Mouse (Mus musculus): Measurements from ENCODE around the gene Wdr25. TPM values are rescaled to one million over a fixed set of nuclear protein-coding genes. Genes with fewer than 3 reads are reported as not detected.

Gene Wdr25
- polyA plus RNA-seq, 1 experiment from 2014 or later: 11.7 TPM

DNA sequence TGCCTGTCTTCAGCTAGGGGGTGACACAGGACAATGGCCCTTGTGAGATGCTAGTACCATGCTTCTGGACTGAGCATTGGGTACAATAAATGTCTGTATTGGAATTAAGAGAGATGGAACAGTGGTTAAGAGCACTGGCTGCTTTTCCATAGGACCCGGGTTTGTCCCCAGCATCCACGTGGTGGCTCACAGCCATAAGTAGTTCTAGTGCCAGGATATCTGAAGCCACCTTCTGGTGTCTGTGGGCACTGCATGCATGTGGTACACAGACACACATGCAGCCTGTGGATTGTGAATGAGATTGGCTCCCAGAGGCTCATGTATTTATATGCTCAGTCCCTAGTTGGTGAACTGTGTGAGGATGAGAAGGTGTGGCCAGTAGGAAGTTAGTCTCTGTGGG is 23.9 kb upstream of the Wdr25 start:
- Histone ChIP-seq H3K9ac (no peak overlapping the region), H3K27ac (no peak overlapping the region), H3K9me3 (replicated peaks) (no peaks in the 10 kb centered on the region), H3K4me1 (no peaks in the 10 kb centered on the region), H3K36me3 (peaks cover 89% of the 10 kb centered on the region), H3K4me3 (replicated peaks) (no peak overlapping the region), H3K4me2 (no peak overlapping the region), H3K27me3 (no peaks in the 10 kb centered on the region)
- no peak for ATAC-seq (replicated peaks; ENCODE audit: low FRiP score)
- 89% methylated on average over 2 of the region's 2 CpGs for WGBS

DNA sequence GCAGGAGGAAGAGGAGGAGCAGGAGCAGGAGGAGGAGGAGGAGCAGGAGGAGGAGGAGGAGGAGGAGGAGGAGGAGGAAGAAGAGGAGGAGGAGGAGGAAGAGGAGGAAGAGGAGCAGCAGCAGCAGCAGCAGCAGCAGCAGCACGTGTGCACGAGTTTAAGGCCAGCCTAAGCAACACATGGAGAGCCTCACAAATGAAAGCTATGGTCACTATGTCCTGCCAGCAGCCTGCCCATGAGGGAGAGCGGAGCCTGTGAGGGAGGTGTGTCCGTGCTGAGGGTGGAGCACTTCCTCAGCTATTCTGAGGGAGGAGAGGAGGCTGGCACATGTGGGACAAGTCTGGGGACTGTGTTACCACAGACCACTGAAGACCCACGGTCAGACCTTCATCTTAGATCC is 20.3 kb upstream of the Wdr25 start:
- WGBS: 71% methylated on average over 5 of the region's 5 CpGs
- no peak overlapping the region for H3K27ac ChIP-seq
- no peak overlapping the region for H3K9ac ChIP-seq
- no peaks in the 10 kb centered on the region for H3K27me3 ChIP-seq
- H3K36me3 ChIP-seq: peaks cover 88% of the 10 kb centered on the region
- H3K4me2 ChIP-seq: no peak overlapping the region
- no peak for ATAC-seq (replicated peaks; ENCODE audit: low FRiP score)
- no peak overlapping the region for H3K4me3 ChIP-seq (replicated peaks)
- no peaks in the 10 kb centered on the region for H3K4me1 ChIP-seq
- no peaks in the 10 kb centered on the region for H3K9me3 ChIP-seq (replicated peaks)

DNA sequence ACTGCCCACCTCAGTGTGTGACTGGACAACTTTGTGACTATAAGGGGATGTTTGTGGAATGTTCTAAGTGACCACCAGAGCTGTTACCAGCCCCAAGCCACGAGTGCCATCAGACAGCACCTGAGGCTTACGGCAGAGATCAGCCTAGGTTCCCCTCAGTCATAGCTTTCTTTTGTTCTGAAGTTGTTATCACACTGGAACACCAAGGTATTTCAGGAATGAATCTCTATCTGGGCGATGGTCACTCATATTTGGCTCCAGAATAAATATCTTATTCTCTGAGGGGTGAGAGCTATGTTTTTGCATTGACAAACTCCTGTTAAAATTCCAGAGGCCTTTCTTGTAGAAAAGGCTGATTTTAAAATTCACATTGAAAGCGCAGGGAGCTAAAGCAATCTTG is 14.3 kb upstream of the Wdr25 start:
- Histone ChIP-seq H3K9ac (no peak overlapping the region), H3K9me3 (replicated peaks) (no peaks in the 10 kb centered on the region), H3K4me3 (replicated peaks) (no peak overlapping the region), H3K27me3 (no peaks in the 10 kb centered on the region), H3K4me2 (no peak overlapping the region), H3K4me1 (no peaks in the 10 kb centered on the region), H3K36me3 (peaks cover 93% of the 10 kb centered on the region), H3K27ac (no peak overlapping the region)
- no peak for ATAC-seq (replicated peaks; ENCODE audit: low FRiP score)
- 86% methylated on average over 4 of the region's 4 CpGs for WGBS

DNA sequence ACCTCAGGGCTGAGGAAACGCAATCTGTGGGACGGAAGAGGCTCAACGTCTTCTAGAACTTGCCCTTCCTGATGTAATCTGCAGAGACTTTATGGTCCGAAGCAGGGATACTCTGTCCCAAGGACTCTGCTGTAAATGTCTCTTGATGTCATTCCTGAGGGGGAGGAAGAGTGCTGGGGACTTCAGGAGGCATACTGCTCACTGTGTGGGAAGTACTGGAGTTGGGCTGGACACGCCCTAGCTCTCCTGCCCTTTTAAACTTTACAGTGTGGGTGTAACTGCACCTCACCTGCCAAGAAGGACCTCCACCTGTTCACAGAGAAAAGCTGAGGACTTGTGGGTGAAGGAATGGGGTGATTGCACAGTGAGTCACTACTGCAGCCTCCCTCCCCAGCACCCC is 12.8 kb upstream of the Wdr25 start:
- no peaks in the 10 kb centered on the region for H3K9me3 ChIP-seq (replicated peaks)
- H3K27ac ChIP-seq: no peak overlapping the region
- H3K36me3 ChIP-seq: peaks cover 93% of the 10 kb centered on the region
- H3K4me1 ChIP-seq: no peaks in the 10 kb centered on the region
- H3K4me2 ChIP-seq: no peak overlapping the region
- H3K27me3 ChIP-seq: no peaks in the 10 kb centered on the region
- WGBS: 62% methylated on average over 5 of the region's 5 CpGs
- H3K9ac ChIP-seq: no peak overlapping the region
- ATAC-seq (replicated peaks; ENCODE audit: low FRiP score): peak; percentile 67; the same call in 1 of the 2 replicates
- H3K4me3 ChIP-seq (replicated peaks): no peak overlapping the region

DNA sequence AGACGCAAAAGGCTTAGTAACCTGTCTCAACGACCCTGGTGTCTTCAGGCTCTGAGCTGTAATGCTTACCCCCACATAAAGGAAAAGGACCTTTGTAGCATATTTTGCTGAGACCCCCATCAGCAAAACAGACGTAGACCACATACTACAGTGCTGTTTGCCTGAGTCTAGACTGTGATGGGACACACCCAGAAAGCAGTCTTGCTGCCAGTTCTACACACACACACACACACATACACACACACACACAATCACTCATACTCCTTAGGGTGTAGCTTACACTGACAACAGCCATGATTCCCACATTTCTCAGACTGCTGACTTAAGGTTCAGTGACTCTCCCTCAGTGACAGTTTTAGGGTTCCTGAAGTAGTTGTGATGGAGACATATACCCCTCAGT is 12.2 kb upstream of the Wdr25 start:
- Histone ChIP-seq H3K27me3 (no peaks in the 10 kb centered on the region), H3K4me3 (replicated peaks) (no peak overlapping the region), H3K9me3 (replicated peaks) (no peaks in the 10 kb centered on the region), H3K36me3 (peaks cover 93% of the 10 kb centered on the region), H3K27ac (no peak overlapping the region), H3K4me1 (no peaks in the 10 kb centered on the region), H3K9ac (no peak overlapping the region), H3K4me2 (no peak overlapping the region)
- no peak for ATAC-seq (replicated peaks; ENCODE audit: low FRiP score)
- WGBS: 85% methylated on average over 3 of the region's 3 CpGs

DNA sequence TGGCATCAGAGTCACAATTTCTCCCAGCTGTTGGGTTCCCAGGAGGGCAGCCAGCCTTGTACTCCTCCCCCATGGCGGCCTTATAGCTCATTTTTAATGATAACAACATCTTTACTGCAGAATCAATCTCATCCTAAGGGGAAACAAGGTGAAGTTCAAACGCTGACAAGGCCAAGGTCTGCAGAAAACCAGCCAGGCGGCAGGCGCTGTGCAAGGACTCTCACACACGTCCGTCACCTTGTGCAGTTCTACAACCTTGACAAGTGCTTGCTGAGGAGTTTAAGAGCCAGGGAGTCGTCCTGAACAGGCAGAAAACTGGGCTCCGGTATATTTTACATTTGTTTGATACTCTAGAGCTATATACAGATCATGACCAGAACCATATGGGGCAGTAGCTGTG is 10.7 kb upstream of the Wdr25 start:
- Histone ChIP-seq H3K4me2 (no peak overlapping the region), H3K27me3 (no peaks in the 10 kb centered on the region), H3K4me1 (no peaks in the 10 kb centered on the region), H3K4me3 (replicated peaks) (no peak overlapping the region), H3K36me3 (peaks cover 97% of the 10 kb centered on the region), H3K9me3 (replicated peaks) (no peaks in the 10 kb centered on the region), H3K27ac (no peak overlapping the region), H3K9ac (no peak overlapping the region)
- ATAC-seq (replicated peaks; ENCODE audit: low FRiP score): no peak
- WGBS: 87% methylated on average over 8 of the region's 8 CpGs

DNA sequence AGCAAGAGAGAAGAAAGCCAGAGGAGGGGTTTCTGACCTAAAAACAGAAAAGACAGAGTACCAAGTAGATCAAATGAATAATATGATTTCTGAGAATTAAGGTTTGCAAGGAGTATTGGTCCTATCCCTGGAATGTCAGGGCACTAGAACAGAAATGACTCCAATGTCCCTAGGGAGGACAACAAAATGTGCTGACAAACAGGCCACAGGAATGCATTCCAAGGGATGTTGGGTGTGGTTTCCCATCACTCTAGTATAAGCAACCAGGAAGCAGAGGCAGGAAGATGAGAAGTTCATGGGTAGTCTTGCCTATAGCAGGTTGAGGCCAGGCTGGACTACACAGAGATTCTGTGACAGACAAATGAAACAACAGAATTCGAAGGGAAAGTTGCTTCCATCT is 7.5 kb upstream of the Wdr25 start:
- Histone ChIP-seq H3K27ac (no peak overlapping the region), H3K36me3 (peaks cover 94% of the 10 kb centered on the region), H3K4me3 (replicated peaks) (no peak overlapping the region), H3K4me1 (no peaks in the 10 kb centered on the region), H3K4me2 (no peak overlapping the region), H3K9me3 (replicated peaks) (no peaks in the 10 kb centered on the region), H3K27me3 (no peaks in the 10 kb centered on the region), H3K9ac (no peak overlapping the region)
- ATAC-seq (replicated peaks; ENCODE audit: low FRiP score): no peak
- WGBS: 82% methylated on average over 1 of the region's 1 CpGs

DNA sequence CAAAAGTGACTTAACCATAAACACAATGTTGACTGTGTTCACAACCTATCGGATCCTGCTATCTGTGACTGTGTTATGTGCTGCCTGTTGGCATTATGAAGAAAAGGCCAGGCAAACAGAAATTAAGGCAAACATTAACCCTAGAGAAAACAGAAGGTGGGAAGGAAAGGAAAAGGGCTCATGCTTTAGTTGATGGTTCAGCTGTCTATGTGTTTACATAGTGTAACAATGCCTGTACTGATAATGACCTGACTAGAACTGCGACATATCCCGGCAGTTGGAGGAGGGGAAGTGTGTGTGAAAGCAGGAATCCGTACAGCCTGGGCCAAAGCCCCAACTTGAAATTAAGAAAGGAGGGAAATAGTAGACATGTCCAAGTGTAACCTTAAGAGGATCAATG is 6.4 kb upstream of the Wdr25 start:
- Histone ChIP-seq H3K4me2 (no peak overlapping the region), H3K27me3 (no peaks in the 10 kb centered on the region), H3K4me1 (no peaks in the 10 kb centered on the region), H3K9ac (no peak overlapping the region), H3K36me3 (peaks cover 89% of the 10 kb centered on the region), H3K4me3 (replicated peaks) (no peak overlapping the region), H3K27ac (no peak overlapping the region), H3K9me3 (replicated peaks) (no peaks in the 10 kb centered on the region)
- 82% methylated on average over 4 of the region's 4 CpGs for WGBS
- ATAC-seq (replicated peaks; ENCODE audit: low FRiP score): no peak

DNA sequence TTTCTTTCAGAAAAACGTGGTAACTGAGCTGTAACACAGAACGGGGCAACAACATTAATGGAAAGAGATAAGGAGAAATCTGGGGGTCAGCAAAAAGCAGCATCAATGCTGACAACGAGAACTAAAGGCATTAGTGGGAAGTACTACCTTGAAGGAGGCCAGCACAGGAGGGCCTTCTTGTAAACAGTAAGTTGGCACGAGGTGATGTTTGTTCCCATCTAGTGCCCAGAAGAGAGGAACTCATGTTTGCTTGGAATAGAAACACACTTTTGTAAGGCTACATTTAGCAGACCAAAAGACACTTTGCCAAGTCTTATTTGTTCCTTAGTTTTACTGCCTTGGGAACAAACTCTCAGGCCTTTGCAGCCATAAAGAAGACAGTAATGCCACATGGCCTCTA is 4.8 kb upstream of the Wdr25 start:
- 63% methylated on average over 4 of the region's 4 CpGs for WGBS
- no peak for ATAC-seq (replicated peaks; ENCODE audit: low FRiP score)
- no peak overlapping the region for H3K4me3 ChIP-seq (replicated peaks)

DNA sequence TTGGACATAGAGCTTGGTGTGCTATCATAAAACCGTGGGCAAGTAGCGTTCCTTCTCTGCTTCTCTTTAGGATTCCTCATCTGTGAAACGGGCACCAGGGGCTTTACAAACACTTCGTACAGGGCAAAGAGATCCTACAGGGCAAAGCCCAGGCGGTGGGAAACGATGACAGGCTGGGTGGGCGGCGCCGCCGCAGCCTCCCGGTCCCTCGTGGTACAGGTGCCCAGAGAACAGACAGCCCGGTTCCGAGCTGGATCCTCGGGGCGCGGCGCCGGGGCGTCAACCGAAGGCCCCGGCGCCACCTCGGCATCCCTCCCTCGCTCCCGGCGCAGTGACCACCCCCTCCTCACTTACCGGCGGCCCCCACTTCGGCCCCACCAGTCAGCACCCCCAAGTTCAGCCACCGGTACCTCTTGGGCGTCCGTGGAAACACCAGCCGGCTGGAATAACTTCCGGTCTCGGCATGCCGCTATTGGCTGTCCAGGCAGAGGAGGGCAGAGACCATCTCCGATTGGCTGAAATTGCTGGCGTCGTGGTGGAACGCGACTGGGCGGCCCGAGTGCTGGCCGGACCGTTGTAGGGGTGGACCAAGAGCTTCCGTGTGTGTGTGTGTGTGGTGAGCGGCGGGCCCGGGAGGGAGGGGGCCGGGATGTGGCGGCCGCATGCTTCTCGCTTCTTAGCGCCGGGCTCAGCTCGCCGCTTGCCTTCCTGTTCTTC is 442 bp downstream of the Wdr25 start, which contains the start of gene Wars:
TSS of gene Wars (minus strand) at position 460 of the 717 bp plus-strand sequence.
- H3K9me3 ChIP-seq (replicated peaks): no peaks in the 10 kb centered on the region
- WGBS: under 1% methylated on average over 57 of the region's 58 CpGs
- peak within 1 kb of the TSS; percentile 73 for H3K4me3 ChIP-seq (replicated peaks)
- ATAC-seq (replicated peaks; ENCODE audit: low FRiP score): peak; percentile 100
- H3K4me2 ChIP-seq: peak within 1 kb of the TSS; percentile 94
- peaks cover 22% of the 10 kb centered on the region for H3K4me1 ChIP-seq
- 0 out of 2 replicates have a peak within 1 kb of the TSS, but pooled peaks have one; percentile 22 for H3K27ac ChIP-seq
- no peaks in the 10 kb centered on the region for H3K27me3 ChIP-seq
- peaks cover 28% of the 10 kb centered on the region for H3K36me3 ChIP-seq
- peak within 1 kb of the TSS; percentile 67 for H3K9ac ChIP-seq

More for the DNA sequence above, 4.8 kb upstream of the Wdr25 start:
- Histone ChIP-seq H3K9ac (no peak overlapping the region), H3K27ac (no peak overlapping the region), H3K4me1 (peaks cover 14% of the 10 kb centered on the region), H3K9me3 (replicated peaks) (no peaks in the 10 kb centered on the region), H3K27me3 (no peaks in the 10 kb centered on the region), H3K36me3 (peaks cover 73% of the 10 kb centered on the region), H3K4me2 (no peak overlapping the region)

DNA sequence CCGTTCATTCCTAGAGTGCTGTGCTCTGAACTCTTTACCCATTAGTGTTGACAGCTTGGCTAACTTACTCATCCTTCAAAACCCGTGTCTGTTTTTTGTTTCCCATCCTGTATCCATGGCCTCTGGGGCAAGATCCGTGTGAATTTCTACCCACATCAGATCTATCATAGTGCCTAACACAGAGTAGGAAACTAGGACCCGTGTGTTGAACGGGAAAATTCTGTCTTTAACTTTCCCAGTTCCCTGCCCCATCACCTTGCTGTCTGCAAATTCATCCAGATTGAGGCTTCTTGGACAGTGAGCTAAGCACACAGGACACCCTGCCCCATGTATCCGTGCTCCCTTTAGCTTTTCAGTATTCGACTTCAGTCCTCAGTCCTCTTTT is 993 bp downstream of the Wdr25 start:
- Histone ChIP-seq H3K27ac (0 out of 2 replicates have a peak overlapping the region, but pooled peaks have one; percentile 22), H3K4me2 (peak overlapping the region; percentile 94), H3K9ac (peak overlapping the region; percentile 67), H3K4me1 (peaks cover 22% of the 10 kb centered on the region), H3K27me3 (no peaks in the 10 kb centered on the region), H3K4me3 (replicated peaks) (peak overlapping the region; percentile 73), H3K36me3 (peaks cover 24% of the 10 kb centered on the region), H3K9me3 (replicated peaks) (no peaks in the 10 kb centered on the region)
- peak; percentile 6; the same call in 1 of the 2 replicates for ATAC-seq (replicated peaks; ENCODE audit: low FRiP score)
- 3% methylated on average over 7 of the region's 7 CpGs for WGBS

DNA sequence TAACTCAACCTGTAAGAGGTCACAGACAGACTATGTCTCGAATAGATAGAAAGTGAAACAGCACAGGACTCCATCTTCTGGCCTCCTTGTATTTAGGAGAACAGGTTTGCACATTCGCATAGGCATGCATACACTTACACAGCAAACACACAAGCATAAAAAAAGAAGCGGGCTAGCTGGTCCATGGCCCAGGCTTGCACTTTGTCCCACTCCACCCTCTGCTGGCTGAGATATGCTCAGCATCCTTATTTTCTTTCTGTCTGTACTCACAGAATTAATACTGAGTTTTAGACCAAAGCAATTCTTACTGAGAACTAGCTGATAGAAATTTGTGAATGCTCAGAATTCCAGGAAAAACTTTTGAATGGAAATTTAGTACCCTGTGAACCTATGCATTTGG is 2.6 kb downstream of the Wdr25 start:
- no peak overlapping the region for H3K9ac ChIP-seq
- H3K9me3 ChIP-seq (replicated peaks): no peaks in the 10 kb centered on the region
- WGBS: 67% methylated on average over 3 of the region's 3 CpGs
- H3K4me1 ChIP-seq: peaks cover 22% of the 10 kb centered on the region
- ATAC-seq (replicated peaks; ENCODE audit: low FRiP score): no peak
- no peak overlapping the region for H3K4me3 ChIP-seq (replicated peaks)
- H3K27me3 ChIP-seq: no peaks in the 10 kb centered on the region
- peaks cover 13% of the 10 kb centered on the region for H3K36me3 ChIP-seq
- H3K27ac ChIP-seq: no peak overlapping the region
- no peak overlapping the region for H3K4me2 ChIP-seq

DNA sequence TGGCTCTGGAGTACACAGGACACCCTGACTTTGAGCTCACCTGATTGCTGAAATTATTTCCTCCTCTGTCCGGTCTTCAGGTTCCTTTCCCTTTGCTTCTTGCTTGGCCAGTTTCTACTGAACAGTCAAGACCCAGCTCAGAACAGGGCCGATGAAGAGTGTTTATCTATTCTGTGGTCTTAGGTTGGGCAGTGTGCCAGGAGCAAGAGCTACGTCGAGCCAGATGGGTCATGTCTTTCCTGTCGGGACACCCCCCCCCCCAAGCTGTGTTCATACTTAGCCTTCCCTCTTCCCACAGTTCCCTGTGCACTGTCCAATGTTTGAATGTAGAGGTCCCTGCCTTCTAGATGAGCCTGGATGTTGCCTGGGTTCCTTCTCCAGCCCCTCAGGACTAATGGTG is 7.9 kb downstream of the Wdr25 start:
- Histone ChIP-seq H3K27me3 (0 out of 2 replicates have a peak, but pooled peaks cover 3% of the 10 kb centered on the region), H3K4me1 (peaks cover 26% of the 10 kb centered on the region), H3K9me3 (replicated peaks) (no peaks in the 10 kb centered on the region), H3K27ac (no peak overlapping the region), H3K4me2 (no peak overlapping the region), H3K9ac (no peak overlapping the region), H3K4me3 (replicated peaks) (no peak overlapping the region), H3K36me3 (peaks cover 10% of the 10 kb centered on the region)
- WGBS: 46% methylated on average over 5 of the region's 5 CpGs
- no peak for ATAC-seq (replicated peaks; ENCODE audit: low FRiP score)
